Mouse (Mus musculus) layer of hippocampus, postnatal 14 days (tissue): ENCODE data around the gene Dynlrb1. TPM values are rescaled to one million over a fixed set of nuclear protein-coding genes. Genes with fewer than 3 reads are reported as not detected.

Experiments used
- DNase-seq, 2 experiments: peaks; one replicate each; pipeline ENCODE4 v3.0.0; 2021 to 2022; ENCODE audit warnings: low spot score in 2 of 2, mixed read lengths in 1 of 2
- long read RNA-seq, 2 experiments: library from polyadenylated mRNA; stranded (forward); transcript quantifications; one replicate each; pipeline ENCODE4 v2.0.0; 2021
- total RNA-seq, 2 experiments: library from RNA; stranded (reverse); gene quantifications; 2 replicates each; pipeline ENCODE4 v1.2.3; 2021

Dynlrb1 gene
- total RNA-seq: 100 to 1,000 TPM; 342 to 353 TPM
- long read RNA-seq, experiment 1, transcript Dynlrb1-202 (4 exons, 684 nt): major isoform, 88 of 105 reads
- long read RNA-seq, experiment 1, partial matches to known transcripts: 10 of 105 reads
- long read RNA-seq, experiment 1, other reads (novel, unspliced or antisense): 4 of 105 reads
- long read RNA-seq, experiment 2, transcript Dynlrb1-204 (4 exons, 788 nt): minor isoform, 6 of 285 reads
- long read RNA-seq, experiment 2, transcript Dynlrb1-202 (4 exons, 684 nt): major isoform, 241 of 285 reads
- long read RNA-seq, experiment 2, partial matches to known transcripts: 23 of 285 reads
- long read RNA-seq, experiment 2, other reads (novel, unspliced or antisense): 11 of 285 reads

- DNase-seq: peak; percentile 99 to 100
Observed at GRCm38 (mm10) chr2:155236362-155236992, at the start of gene Dynlrb1. TSS of gene Dynlrb1 (plus strand) at chr2:155236533.

GRCm38 (mm10) chr2:155207419-155207818 lies 28.9 kb upstream of the Dynlrb1 start:
- peak in 1 of 2 experiments; percentile 3 for DNase-seq

GRCm38 (mm10) chr2:155223145-155223544 lies 13.2 kb upstream of the Dynlrb1 start:
- no peak for DNase-seq

- no peak for DNase-seq
Observed at GRCm38 (mm10) chr2:155224721-155225120, 11.6 kb upstream of the Dynlrb1 start.

GRCm38 (mm10) chr2:155235746-155236361 lies 479 bp upstream of the Dynlrb1 start:
- DNase-seq: no peak

GRCm38 (mm10) chr2:155237276-155237675 lies 943 bp downstream of the Dynlrb1 start:
- no peak for DNase-seq

- no peak for DNase-seq
Observed at GRCm38 (mm10) chr2:155240915-155241314, 4.6 kb downstream of the Dynlrb1 start.

GRCm38 (mm10) chr2:155242296-155242855 lies 6.0 kb downstream of the Dynlrb1 start:
- no peak for DNase-seq

- DNase-seq: no peak
Observed at GRCm38 (mm10) chr2:155246231-155246630, 9.9 kb downstream of the Dynlrb1 start.

GRCm38 (mm10) chr2:155248206-155248605 lies 11.9 kb downstream of the Dynlrb1 start:
- DNase-seq: no peak

- DNase-seq: no peak
Observed at GRCm38 (mm10) chr2:155248718-155249117, 12.4 kb downstream of the Dynlrb1 start.

GRCm38 (mm10) chr2:155249588-155249987 lies 13.3 kb downstream of the Dynlrb1 start:
- no peak for DNase-seq

- no peak for DNase-seq
Observed at GRCm38 (mm10) chr2:155265526-155265925, 29.2 kb downstream of the Dynlrb1 start.

GRCm38 (mm10) chr2:155266896-155267295 lies 30.6 kb downstream of the Dynlrb1 start:
- no peak for DNase-seq

GRCm38 (mm10) chr2:155271957-155272356 lies 35.6 kb downstream of the Dynlrb1 start:
- no peak for DNase-seq

GRCm38 (mm10) chr2:155272396-155273170 lies 36.2 kb downstream of the Dynlrb1 start:
- no peak for DNase-seq

- no peak for DNase-seq
Observed at GRCm38 (mm10) chr2:155273603-155274002, 37.3 kb downstream of the Dynlrb1 start.

- DNase-seq: peak; percentile 98 to 99
Observed at GRCm38 (mm10) chr2:155276195-155276594, 39.9 kb downstream of the Dynlrb1 start, which contains the start of gene Map1lc3a. TSS of gene Map1lc3a (plus strand) at chr2:155276297.

- peak in 1 of 2 experiments; percentile 49 for DNase-seq
Observed at GRCm38 (mm10) chr2:155276621-155277175, 40.4 kb downstream of the Dynlrb1 start.

GRCm38 (mm10) chr2:155277721-155278120 lies 41.4 kb downstream of the Dynlrb1 start:
- no peak for DNase-seq

- DNase-seq: no peak
Observed at GRCm38 (mm10) chr2:155278361-155278760, 42.0 kb downstream of the Dynlrb1 start.
